Mouse (Mus musculus) lung, postnatal 0 days (tissue): ENCODE measurements around the gene Acot5. TPM values are rescaled to one million over a fixed set of nuclear protein-coding genes. Genes with fewer than 3 reads are reported as not detected.
"Not testable (repeated sequence)": the region's sequence is repeated elsewhere in the genome, so short reads cannot be mapped to it uniquely, and the experiment has no call there.

Experiments used
- ATAC-seq: fragments of 200-750 bp; cut with Nextera tagmentation; 2 replicates; pipeline ENCODE4 v1.8.0; 2017; ENCODE audit warnings: moderate library complexity
- DNase-seq: peaks from one replicate; pipeline ENCODE4 v3.0.0-alpha.2; 2016; ENCODE audit warnings: low spot score
- H3K27ac ChIP-seq: fragments of 300-500 bp; sonication (generic); 2 replicates; pipeline ENCODE4 v1.5.1; 2014; ENCODE audit warnings: antibody characterized with exemption, mild to moderate bottlenecking, low read length, mixed read lengths
- H3K27me3 ChIP-seq: fragments of 300-500 bp; sonication (generic); replicated peaks from 2 replicates; pipeline ENCODE4 v1.6.1; 2014; ENCODE audit warnings: low read length, mixed read lengths; ENCODE audit not compliant: insufficient read depth
- H3K36me3 ChIP-seq: fragments of 300-500 bp; sonication (generic); 2 replicates; pipeline ENCODE4 v1.6.1; 2014; ENCODE audit warnings: low read length, mixed read lengths; ENCODE audit not compliant: insufficient read depth
- H3K4me1 ChIP-seq: fragments of 300-500 bp; sonication (generic); 2 replicates; pipeline ENCODE4 v1.6.1; 2014; ENCODE audit warnings: antibody characterized with exemption, low read depth, low read length, mixed read lengths; ENCODE audit not compliant: insufficient read depth
- H3K4me2 ChIP-seq: fragments of 300-500 bp; sonication (generic); replicated peaks from 2 replicates; pipeline ENCODE4 v1.6.1; 2014; ENCODE audit warnings: low read depth, mild to moderate bottlenecking, low read length, moderate library complexity, mixed read lengths
- H3K4me3 ChIP-seq: fragments of 300-500 bp; sonication (generic); 2 replicates; pipeline ENCODE4 v1.5.1; 2014; ENCODE audit warnings: low read depth, low read length
- H3K9ac ChIP-seq: fragments of 300-500 bp; sonication (generic); replicated peaks from 2 replicates; pipeline ENCODE4 v1.6.1; 2014; ENCODE audit warnings: low read depth, mild to moderate bottlenecking
- H3K9me3 ChIP-seq: fragments of 300-500 bp; sonication (generic); 2 replicates; pipeline ENCODE4 v1.6.1; 2016; ENCODE audit warnings: low read length, mixed read lengths
- CTCF ChIP-seq: IDR thresholded peaks from 2 replicates; pipeline ENCODE4 v1.5.1; 2016; ENCODE audit warnings: antibody characterized with exemption, mild to moderate bottlenecking
- EP300 ChIP-seq: IDR thresholded peaks from 2 replicates; pipeline ENCODE4 v1.6.1; 2016; ENCODE audit warnings: antibody characterized with exemption, mild to moderate bottlenecking, control low read depth
- WGBS: fragments of 180-500 bp; shearing (Covaris S2); extraction: QIAGEN DNeasy Blood & Tissue Kit; methylation state at CpG from one replicate; pipeline ENCODE4 v1.1.7; 2014; 5-methylcytosine and 5-hydroxymethylcytosine counted together
- polyA plus RNA-seq: library from polyadenylated mRNA; unstranded; fragments of >200 nt; fragmentation: Nextera tagmentation; extraction: Ambion mirVana; gene quantifications from 2 replicates; pipeline ENCODE4 v1.2.1, GENCODE M21; 2015

Gene Acot5
- polyA plus RNA-seq, 1 experiment from 2014 or later: not detected

DNA sequence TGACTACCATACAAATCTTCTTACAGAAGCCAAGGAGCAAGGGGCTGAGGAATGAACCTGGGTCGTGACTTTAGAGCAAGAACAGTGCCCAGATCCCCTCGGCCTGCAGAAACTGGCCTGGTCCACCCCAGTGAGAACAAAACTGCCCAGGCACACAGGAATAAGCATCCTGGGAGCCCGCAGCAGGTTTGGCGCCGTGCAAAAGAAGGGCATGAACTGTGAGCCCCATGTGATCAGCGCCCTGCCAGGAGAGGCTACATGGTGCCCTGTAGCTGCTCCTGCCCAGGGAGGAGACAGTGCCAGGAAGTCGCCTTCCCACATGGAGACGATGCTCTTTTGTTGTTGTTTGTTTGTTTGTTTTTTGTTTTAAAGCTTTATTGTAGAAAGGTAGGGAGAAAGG lies 4.5 kb upstream of the Acot5 start:
- ATAC-seq (no peak), DNase-seq (no peak)
- Histone ChIP-seq H3K9ac (no peak overlapping the region), H3K36me3 (no peaks in the 10 kb centered on the region), H3K4me1 (no peaks in the 10 kb centered on the region), H3K4me2 (no peak overlapping the region), H3K4me3 (no peak overlapping the region), H3K27ac (no peak overlapping the region), H3K27me3 (0 out of 2 replicates have a peak, but pooled peaks cover 8% of the 10 kb centered on the region), H3K9me3 (no peaks in the 10 kb centered on the region)
- no peak for TF ChIP-seq EP300
- WGBS: 72% methylated on average over 8 of the region's 8 CpGs

DNA sequence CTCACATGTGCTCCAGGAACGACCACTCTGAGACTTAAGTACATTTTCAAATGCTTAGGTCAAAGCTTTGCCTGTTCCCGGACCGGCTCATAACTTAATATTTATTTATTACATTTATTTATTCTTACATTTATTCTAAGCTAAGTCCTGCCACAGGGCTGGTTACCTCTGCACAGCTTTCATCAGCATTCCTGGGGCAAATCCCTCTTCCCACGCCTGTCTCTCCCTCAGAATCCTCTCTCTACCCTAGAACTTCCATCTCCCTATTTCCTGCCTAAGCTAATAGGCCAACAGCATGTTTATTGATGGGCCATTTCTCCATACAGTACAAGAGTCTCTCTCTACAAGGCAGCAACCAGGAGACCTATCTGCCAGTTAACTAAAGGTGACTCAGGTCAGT lies 1.4 kb upstream of the Acot5 start:
- Histone ChIP-seq H3K9ac (no peak overlapping the region), H3K27me3 (0 out of 2 replicates have a peak, but pooled peaks cover 8% of the 10 kb centered on the region), H3K27ac (no peak overlapping the region), H3K36me3 (no peaks in the 10 kb centered on the region), H3K9me3 (no peaks in the 10 kb centered on the region), H3K4me1 (no peaks in the 10 kb centered on the region), H3K4me2 (no peak overlapping the region), H3K4me3 (no peak overlapping the region)
- no peak for DNase-seq
- TF ChIP-seq EP300 (no peak), CTCF (no peak)
- WGBS: 68% methylated on average over 4 of the region's 4 CpGs
- ATAC-seq: no peak

DNA sequence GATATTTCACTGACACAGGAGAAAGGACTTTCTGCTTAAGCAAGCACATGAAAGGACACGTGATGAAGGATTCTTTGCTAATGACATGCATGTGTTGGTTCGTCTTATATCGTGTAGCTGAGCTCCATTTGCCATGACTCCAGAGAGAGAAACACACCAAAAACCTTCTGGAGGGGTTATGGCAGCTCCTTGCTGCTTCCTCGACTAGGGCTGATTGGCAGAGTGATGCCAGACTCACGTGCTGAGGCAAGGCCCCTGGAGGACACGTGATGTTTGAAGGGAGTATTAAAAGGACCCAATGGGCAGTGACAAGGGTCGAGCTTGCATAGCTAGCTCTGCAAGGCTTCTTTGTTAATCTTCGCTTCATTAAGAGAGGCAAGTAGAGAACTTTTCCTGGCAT lies 829 bp upstream of the Acot5 start:
- Histone ChIP-seq H3K27me3 (0 out of 2 replicates have a peak, but pooled peaks cover 8% of the 10 kb centered on the region), H3K4me3 (no peak overlapping the region), H3K4me2 (no peak overlapping the region), H3K36me3 (no peaks in the 10 kb centered on the region), H3K27ac (no peak overlapping the region), H3K9ac (no peak overlapping the region), H3K4me1 (no peaks in the 10 kb centered on the region), H3K9me3 (no peaks in the 10 kb centered on the region)
- no peak for TF ChIP-seq EP300
- no peak for TF ChIP-seq CTCF
- 58% methylated on average over 8 of the region's 8 CpGs for WGBS
- ATAC-seq (no peak), DNase-seq (no peak)

DNA sequence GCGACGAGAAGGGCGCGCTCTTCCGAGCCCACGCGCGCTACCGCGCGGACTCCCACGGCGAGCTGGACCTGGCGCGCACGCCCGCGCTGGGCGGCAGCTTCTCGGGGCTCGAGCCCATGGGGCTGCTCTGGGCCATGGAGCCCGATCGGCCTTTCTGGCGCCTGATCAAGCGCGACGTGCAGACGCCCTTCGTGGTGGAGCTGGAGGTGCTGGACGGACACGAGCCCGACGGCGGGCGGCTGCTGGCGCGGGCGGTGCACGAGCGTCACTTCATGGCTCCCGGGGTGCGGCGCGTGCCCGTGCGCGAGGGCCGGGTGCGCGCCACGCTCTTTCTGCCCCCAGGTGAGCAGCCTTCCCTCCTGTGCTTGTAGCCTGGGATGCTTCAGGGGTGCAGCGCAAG lies 457 bp downstream of the Acot5 start:
- not testable (repeated sequence) for H3K27ac ChIP-seq, DNase-seq, H3K4me1 ChIP-seq, H3K9ac ChIP-seq, H3K9me3 ChIP-seq, ATAC-seq, H3K27me3 ChIP-seq, H3K36me3 ChIP-seq
- 2% methylated on average over 28 of the region's 52 CpGs for WGBS
- Histone ChIP-seq H3K4me3 (peak overlapping the region; percentile 31; the same call in 1 of the 2 replicates), H3K4me2 (peak overlapping the region; percentile 53)

DNA sequence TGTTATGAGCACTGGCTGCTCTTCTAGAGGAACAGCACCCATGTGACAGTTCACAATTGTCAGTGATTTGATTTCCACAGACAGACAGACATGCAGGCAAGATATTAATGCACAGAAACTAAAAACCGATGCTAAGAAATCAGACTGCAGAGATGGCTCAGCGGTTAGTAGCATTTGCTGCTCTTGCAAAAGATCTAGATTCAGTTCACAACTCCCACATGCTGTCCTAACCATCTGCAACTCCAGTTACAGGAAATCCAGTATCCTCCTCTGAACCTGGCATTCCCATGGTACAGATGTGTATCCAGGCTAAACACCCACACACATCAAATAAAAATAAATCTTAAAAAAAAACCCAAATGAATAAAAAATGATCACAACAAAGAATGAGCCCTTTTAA lies 2.6 kb downstream of the Acot5 start:
- H3K4me1 ChIP-seq: no peaks in the 10 kb centered on the region
- H3K36me3 ChIP-seq: no peaks in the 10 kb centered on the region
- TF ChIP-seq CTCF (no peak), EP300 (no peak)
- DNase-seq (no peak), ATAC-seq (no peak)
- no peaks in the 10 kb centered on the region for H3K9me3 ChIP-seq
- H3K4me2 ChIP-seq: no peak overlapping the region
- no peak overlapping the region for H3K4me3 ChIP-seq
- no peak overlapping the region for H3K9ac ChIP-seq
- 91% methylated on average over 2 of the region's 2 CpGs for WGBS
- H3K27me3 ChIP-seq: 0 out of 2 replicates have a peak, but pooled peaks cover 8% of the 10 kb centered on the region
- no peak overlapping the region for H3K27ac ChIP-seq

DNA sequence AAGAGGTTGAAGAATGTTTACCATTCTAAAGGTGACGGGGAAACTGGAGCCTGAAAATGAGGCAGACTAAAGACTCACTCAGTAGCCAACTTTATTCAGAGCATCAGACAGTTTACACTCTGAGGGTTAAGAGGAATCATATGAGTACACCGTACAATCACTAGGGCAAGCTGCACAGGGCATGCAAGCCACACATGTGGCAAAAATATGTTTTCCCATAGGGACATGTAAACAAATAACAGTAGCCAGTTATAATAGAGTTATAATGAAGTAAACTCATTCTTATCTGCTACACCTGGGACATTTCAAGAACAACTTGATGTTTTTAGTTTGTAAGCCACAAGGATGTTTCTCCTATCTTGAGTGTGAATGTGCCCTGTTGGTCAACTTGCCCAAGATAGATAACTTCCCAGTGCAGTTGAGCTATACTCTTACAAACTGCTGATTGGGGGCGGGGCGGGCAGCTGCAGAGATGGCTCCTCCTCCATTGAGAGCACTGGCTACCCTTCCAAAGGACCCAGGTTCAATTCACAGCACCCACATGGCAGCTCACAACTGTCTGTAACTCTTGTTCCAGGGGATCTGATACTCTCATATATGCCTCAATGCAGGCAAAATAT lies 8.4 kb downstream of the Acot5 start:
- WGBS: 73% methylated on average over 4 of the region's 4 CpGs
- H3K4me1 ChIP-seq: no peaks in the 10 kb centered on the region
- no peaks in the 10 kb centered on the region for H3K36me3 ChIP-seq
- no peaks in the 10 kb centered on the region for H3K9me3 ChIP-seq
- ATAC-seq: no peak
- H3K9ac ChIP-seq: no peak overlapping the region
- H3K27me3 ChIP-seq: no peaks in the 10 kb centered on the region
- H3K4me3 ChIP-seq: no peak overlapping the region
- no peak for DNase-seq
- no peak overlapping the region for H3K27ac ChIP-seq
- no peak for TF ChIP-seq EP300
- TF ChIP-seq CTCF: no peak
- H3K4me2 ChIP-seq: no peak overlapping the region

DNA sequence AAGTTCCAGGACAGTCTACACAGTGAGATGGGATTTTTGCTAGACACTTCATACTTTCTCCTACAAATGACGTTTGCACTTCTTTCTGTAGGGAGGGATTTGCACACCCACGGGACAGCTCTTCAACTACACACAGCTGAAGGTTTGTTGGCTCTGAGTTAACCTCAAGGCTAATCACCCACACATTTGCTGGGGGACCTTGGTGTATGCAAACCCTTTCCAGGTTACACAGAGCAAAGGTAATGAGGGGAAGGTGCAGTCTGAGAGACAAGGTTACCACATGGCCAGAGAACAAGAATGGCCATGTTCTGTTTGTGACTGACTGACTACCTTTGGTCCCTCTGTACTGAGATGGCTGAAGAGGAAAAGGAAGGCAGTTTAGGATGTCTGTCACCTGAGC lies 14.7 kb downstream of the Acot5 start:
- WGBS: 70% methylated on average over 2 of the region's 2 CpGs
- DNase-seq: no peak

More for the DNA sequence above, 14.7 kb downstream of the Acot5 start:
- no peaks in the 10 kb centered on the region for H3K27me3 ChIP-seq
- no peak overlapping the region for H3K4me3 ChIP-seq
- H3K36me3 ChIP-seq: no peaks in the 10 kb centered on the region
- TF ChIP-seq CTCF: no peak
- TF ChIP-seq EP300: no peak
- ATAC-seq: no peak
- H3K4me1 ChIP-seq: no peaks in the 10 kb centered on the region
- no peaks in the 10 kb centered on the region for H3K9me3 ChIP-seq
- no peak overlapping the region for H3K9ac ChIP-seq
- no peak overlapping the region for H3K27ac ChIP-seq
- H3K4me2 ChIP-seq: no peak overlapping the region
